Mouse (Mus musculus) heart, embryonic 10.5 days (tissue): ENCODE results near the gene Dok1. TPM values are rescaled to one million over a fixed set of nuclear protein-coding genes. Genes with fewer than 3 reads are reported as not detected.

ENCODE experiments used
- DNase-seq: peaks from one replicate; pipeline ENCODE4 v3.0.0-alpha.2; 2017; ENCODE audit warnings: low spot score
- H3K27ac ChIP-seq: fragments of 300-500 bp; sonication (generic); 2 replicates; pipeline ENCODE4 v1.5.1; 2016; ENCODE audit warnings: mild to moderate bottlenecking
- H3K27me3 ChIP-seq: fragments of 300-500 bp; sonication (generic); 2 replicates; pipeline ENCODE4 v1.6.1; 2016; ENCODE audit warnings: mild to moderate bottlenecking; ENCODE audit not compliant: poor library complexity, insufficient read depth, severe bottlenecking
- H3K36me3 ChIP-seq: fragments of 300-500 bp; sonication (generic); 2 replicates; pipeline ENCODE4 v1.6.1; 2016; ENCODE audit warnings: mild to moderate bottlenecking, moderate library complexity
- H3K4me1 ChIP-seq: fragments of 300-500 bp; sonication (generic); 2 replicates; pipeline ENCODE4 v1.6.1; 2016; ENCODE audit warnings: mild to moderate bottlenecking
- H3K4me3 ChIP-seq: fragments of 300-500 bp; sonication (generic); 2 replicates; pipeline ENCODE4 v1.5.1; 2016; ENCODE audit warnings: mild to moderate bottlenecking, moderate library complexity
- H3K9me3 ChIP-seq: fragments of 300-500 bp; sonication (generic); 2 replicates; pipeline ENCODE4 v1.6.1; 2016; ENCODE audit warnings: mild to moderate bottlenecking, moderate library complexity
- WGBS: fragments of 180-500 bp; shearing (Covaris S2); methylation state at CpG from one replicate; pipeline ENCODE4 v1.1.7; 2016; 5-methylcytosine and 5-hydroxymethylcytosine counted together
- polyA plus RNA-seq: library from polyadenylated mRNA; unstranded; fragments of >200 nt; fragmentation: Nextera tagmentation; extraction: Ambion mirVana; gene quantifications from 2 replicates; pipeline ENCODE4 v1.2.1, GENCODE M21; 2016

Dok1 gene
- polyA plus RNA-seq, 1 experiment from 2014 or later: 14.8 TPM

GRCm38 (mm10) chr6:83066441-83066840, 33.2 kb upstream of the Dok1 start:
- H3K9me3 ChIP-seq: no peaks in the 10 kb centered on the region
- H3K36me3 ChIP-seq: no peaks in the 10 kb centered on the region
- H3K27me3 ChIP-seq: peaks cover 100% of the 10 kb centered on the region
- H3K27ac ChIP-seq: no peak overlapping the region
- 30% methylated on average over 6 of the region's 6 CpGs for WGBS
- no peak overlapping the region for H3K4me3 ChIP-seq
- no peak for DNase-seq
- H3K4me1 ChIP-seq: peaks cover 28% of the 10 kb centered on the region

GRCm38 (mm10) chr6:83065995-83066394, 32.7 kb upstream of the Dok1 start:
- H3K9me3 ChIP-seq: no peaks in the 10 kb centered on the region

GRCm38 (mm10) chr6:83058725-83059124, 25.5 kb upstream of the Dok1 start:
- peaks cover 49% of the 10 kb centered on the region for H3K27me3 ChIP-seq
- H3K9me3 ChIP-seq: no peaks in the 10 kb centered on the region
- H3K36me3 ChIP-seq: peaks cover 24% of the 10 kb centered on the region
- H3K4me3 ChIP-seq: no peak overlapping the region
- no peak overlapping the region for H3K27ac ChIP-seq
- peaks cover 15% of the 10 kb centered on the region for H3K4me1 ChIP-seq
- WGBS: 85% methylated on average over 2 of the region's 2 CpGs
- DNase-seq: no peak

More at GRCm38 (mm10) chr6:83065995-83066394, 32.7 kb upstream of the Dok1 start:
- Histone ChIP-seq H3K27ac (no peak overlapping the region), H3K36me3 (no peaks in the 10 kb centered on the region), H3K4me3 (no peak overlapping the region), H3K4me1 (peaks cover 23% of the 10 kb centered on the region), H3K27me3 (peaks cover 100% of the 10 kb centered on the region)
- DNase-seq: no peak
- WGBS: 38% methylated on average over 8 of the region's 8 CpGs

- no peaks in the 10 kb centered on the region for H3K9me3 ChIP-seq
- H3K27ac ChIP-seq: no peak within 1 kb of the TSS
- peaks cover 24% of the 10 kb centered on the region for H3K36me3 ChIP-seq
- WGBS: 55% methylated on average over 3 of the region's 3 CpGs
- H3K4me3 ChIP-seq: no peak within 1 kb of the TSS
- DNase-seq: no peak
- H3K4me1 ChIP-seq: peaks cover 24% of the 10 kb centered on the region
- H3K27me3 ChIP-seq: peaks cover 39% of the 10 kb centered on the region
Observed at GRCm38 (mm10) chr6:83057790-83058189, 24.5 kb upstream of the Dok1 start, which contains the start of gene Dqx1. Gene Dqx1, plus strand, starts transcription at chr6:83057844.

- peaks cover 14% of the 10 kb centered on the region; the same call in 1 of the 2 replicates for H3K27me3 ChIP-seq
- H3K4me1 ChIP-seq: peaks cover 29% of the 10 kb centered on the region
- H3K4me3 ChIP-seq: peak within 1 kb of the TSS; percentile 97
- under 1% methylated on average over 50 of the region's 50 CpGs for WGBS
- peaks cover 42% of the 10 kb centered on the region for H3K36me3 ChIP-seq
- no peaks in the 10 kb centered on the region for H3K9me3 ChIP-seq
- H3K27ac ChIP-seq: peak within 1 kb of the TSS; percentile 93
- DNase-seq: no peak
Observed at GRCm38 (mm10) chr6:83054871-83055431, 21.7 kb upstream of the Dok1 start, which contains the start of gene Htra2. Gene Htra2, minus strand, starts transcription at chr6:83055273.

GRCm38 (mm10) chr6:83054074-83054851, 21.0 kb upstream of the Dok1 start, which contains the start of gene Aup1:
Gene Aup1, plus strand, starts transcription at chr6:83054521.
- H3K9me3 ChIP-seq: no peaks in the 10 kb centered on the region
- peak within 1 kb of the TSS; percentile 93 for H3K27ac ChIP-seq
- peaks cover 29% of the 10 kb centered on the region for H3K4me1 ChIP-seq
- WGBS: under 1% methylated on average over 64 of the region's 64 CpGs
- H3K36me3 ChIP-seq: peaks cover 42% of the 10 kb centered on the region
- DNase-seq: peak; percentile 99
- peaks cover 16% of the 10 kb centered on the region for H3K27me3 ChIP-seq
- peak within 1 kb of the TSS; percentile 97 for H3K4me3 ChIP-seq

- 2% methylated on average over 26 of the region's 26 CpGs for WGBS
- Histone ChIP-seq H3K4me1 (peaks cover 29% of the 10 kb centered on the region), H3K27ac (peak overlapping the region; percentile 93), H3K36me3 (peaks cover 42% of the 10 kb centered on the region), H3K27me3 (peaks cover 19% of the 10 kb centered on the region), H3K9me3 (no peaks in the 10 kb centered on the region), H3K4me3 (peak overlapping the region; percentile 97)
- peak; percentile 86 for DNase-seq
Observed at GRCm38 (mm10) chr6:83053136-83053960, 20.1 kb upstream of the Dok1 start.

GRCm38 (mm10) chr6:83049367-83049766, 16.1 kb upstream of the Dok1 start:
- H3K4me3 ChIP-seq: no peak overlapping the region
- H3K36me3 ChIP-seq: peaks cover 18% of the 10 kb centered on the region
- no peaks in the 10 kb centered on the region for H3K9me3 ChIP-seq
- peaks cover 27% of the 10 kb centered on the region for H3K4me1 ChIP-seq
- H3K27me3 ChIP-seq: peaks cover 18% of the 10 kb centered on the region
- no peak for DNase-seq
- peak overlapping the region; percentile 17; the same call in 1 of the 2 replicates for H3K27ac ChIP-seq
- 68% methylated on average over 10 of the region's 10 CpGs for WGBS

GRCm38 (mm10) chr6:83044742-83045141, 11.5 kb upstream of the Dok1 start:
- peak; percentile 93 for DNase-seq
- WGBS: 26% methylated on average over 9 of the region's 9 CpGs
- Histone ChIP-seq H3K27me3 (peaks cover 35% of the 10 kb centered on the region), H3K4me3 (no peak overlapping the region), H3K36me3 (no peaks in the 10 kb centered on the region), H3K4me1 (peaks cover 22% of the 10 kb centered on the region), H3K9me3 (no peaks in the 10 kb centered on the region), H3K27ac (peak overlapping the region; percentile 37)

- no peak for DNase-seq
- no peak overlapping the region for H3K4me3 ChIP-seq
- peaks cover 22% of the 10 kb centered on the region for H3K4me1 ChIP-seq
- H3K27me3 ChIP-seq: peaks cover 30% of the 10 kb centered on the region
- peak overlapping the region; percentile 37 for H3K27ac ChIP-seq
- no peaks in the 10 kb centered on the region for H3K9me3 ChIP-seq
- no peaks in the 10 kb centered on the region for H3K36me3 ChIP-seq
- 77% methylated on average over 5 of the region's 5 CpGs for WGBS
Observed at GRCm38 (mm10) chr6:83043993-83044392, 10.7 kb upstream of the Dok1 start.

- peaks cover 26% of the 10 kb centered on the region for H3K4me1 ChIP-seq
- peak overlapping the region; percentile 37; the same call in 1 of the 2 replicates for H3K27ac ChIP-seq
- H3K27me3 ChIP-seq: peaks cover 26% of the 10 kb centered on the region; the same call in 1 of the 2 replicates
- no peak overlapping the region for H3K4me3 ChIP-seq
- no peaks in the 10 kb centered on the region for H3K36me3 ChIP-seq
- H3K9me3 ChIP-seq: no peaks in the 10 kb centered on the region
- 63% methylated on average over 6 of the region's 6 CpGs for whole genome bisulfite sequencing
- no peak for DNase-seq
Observed at GRCm38 (mm10) chr6:83043561-83043960, 10.3 kb upstream of the Dok1 start.

- H3K27me3 ChIP-seq: peaks cover 50% of the 10 kb centered on the region
- 75% methylated on average over 5 of the region's 5 CpGs for WGBS
Observed at GRCm38 (mm10) chr6:83040601-83041000, 7.3 kb upstream of the Dok1 start.

More at GRCm38 (mm10) chr6:83040601-83041000, 7.3 kb upstream of the Dok1 start:
- H3K36me3 ChIP-seq: no peaks in the 10 kb centered on the region
- no peak overlapping the region for H3K27ac ChIP-seq
- no peak for DNase-seq
- H3K4me1 ChIP-seq: peaks cover 29% of the 10 kb centered on the region
- H3K4me3 ChIP-seq: no peak overlapping the region
- no peaks in the 10 kb centered on the region for H3K9me3 ChIP-seq
